Mouse (Mus musculus): ENCODE measurements at regions not wholly inside any gene's neighbourhood (a gene's known extent, or its start where the extent isn't known, plus 50 kb on each side); places are given as distances from the start of the nearest gene placed in this dataset.
A peak's percentile ranks its signal among the peaks of the same experiment; 100 is the strongest.

DNA sequence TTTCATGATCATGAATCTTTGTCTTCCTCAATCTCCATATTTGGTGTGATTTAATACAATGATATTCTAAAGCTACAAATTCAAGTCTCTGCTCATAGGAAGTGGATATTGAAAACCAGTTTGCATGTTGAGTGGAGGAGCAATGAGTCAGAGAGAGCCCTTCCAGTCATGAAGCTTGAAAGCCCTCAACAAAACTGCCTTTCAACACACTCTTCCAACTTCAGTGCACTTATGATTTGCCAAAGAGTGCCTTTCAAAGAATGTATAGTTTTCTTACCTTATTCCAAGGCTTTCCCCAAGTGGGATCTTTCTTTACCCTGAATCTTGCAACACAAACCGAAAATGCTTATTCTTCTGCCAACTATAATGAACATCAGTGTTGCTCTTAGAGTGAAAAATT is 690.6 kb downstream of the Hdgfl1 start:
- DNase-seq (ENCODE audit: low spot score), result no peak

DNA sequence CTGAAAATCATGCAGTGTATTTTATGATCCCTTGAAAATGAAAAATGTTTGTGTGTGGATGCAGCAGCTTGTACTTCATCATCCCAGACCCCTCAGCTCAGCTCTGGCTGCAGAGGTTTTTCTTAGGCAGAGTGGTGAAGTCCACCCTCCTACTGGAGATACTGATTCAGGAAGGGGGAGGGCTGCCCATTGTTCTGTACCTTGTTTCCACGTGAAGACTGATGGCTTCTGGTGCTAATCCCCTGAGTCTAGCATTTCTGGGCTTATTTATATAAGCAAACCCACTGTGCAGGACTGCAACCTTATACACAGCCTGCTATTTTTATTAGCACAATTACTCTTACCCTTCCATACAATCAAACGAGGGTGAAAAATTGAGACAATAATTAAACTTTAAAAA is 708.6 kb downstream of the Hdgfl1 start:
- no peak for DNase-seq (ENCODE audit: low spot score)

DNA sequence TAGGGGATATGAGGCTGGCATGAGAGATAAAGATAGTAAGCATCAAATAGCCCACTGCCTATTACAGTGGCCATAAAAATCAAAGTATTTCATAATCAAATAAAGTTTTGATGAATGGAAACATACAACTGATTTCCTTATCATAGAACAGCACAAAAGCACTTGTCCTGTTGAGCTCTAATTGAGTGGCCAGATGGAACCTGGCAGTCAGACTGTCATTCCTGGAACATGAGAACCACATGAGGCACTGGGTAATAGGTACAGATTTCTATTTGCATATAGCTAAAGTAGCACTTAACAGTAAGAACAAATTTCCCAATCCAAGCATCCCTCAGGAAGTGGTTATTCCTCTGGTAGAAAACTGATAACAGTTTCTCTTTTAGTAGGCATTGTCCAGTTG is 732.3 kb downstream of the Hdgfl1 start:
- no peak for DNase-seq (ENCODE audit: low spot score)

DNA sequence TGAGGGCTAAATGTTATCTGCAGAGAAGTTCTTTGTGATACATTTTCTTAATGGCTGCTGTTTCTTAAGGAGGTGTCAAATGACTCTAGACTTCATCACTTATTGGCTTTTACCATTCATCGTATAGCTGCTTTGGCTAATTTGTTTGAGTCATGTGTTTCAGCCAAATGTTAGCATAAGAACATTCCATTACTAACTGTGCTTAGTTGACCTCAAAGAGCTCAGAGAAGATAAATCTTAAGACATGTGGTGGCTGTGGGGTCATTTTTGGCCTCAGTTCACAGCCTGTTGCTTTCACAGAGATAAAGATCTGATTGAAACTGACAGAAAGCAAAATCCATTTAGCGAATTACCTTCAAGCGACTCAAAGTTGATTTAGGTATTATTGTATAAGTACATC is 743.6 kb downstream of the Hdgfl1 start:
- DNase-seq (ENCODE audit: low spot score), result no peak

DNA sequence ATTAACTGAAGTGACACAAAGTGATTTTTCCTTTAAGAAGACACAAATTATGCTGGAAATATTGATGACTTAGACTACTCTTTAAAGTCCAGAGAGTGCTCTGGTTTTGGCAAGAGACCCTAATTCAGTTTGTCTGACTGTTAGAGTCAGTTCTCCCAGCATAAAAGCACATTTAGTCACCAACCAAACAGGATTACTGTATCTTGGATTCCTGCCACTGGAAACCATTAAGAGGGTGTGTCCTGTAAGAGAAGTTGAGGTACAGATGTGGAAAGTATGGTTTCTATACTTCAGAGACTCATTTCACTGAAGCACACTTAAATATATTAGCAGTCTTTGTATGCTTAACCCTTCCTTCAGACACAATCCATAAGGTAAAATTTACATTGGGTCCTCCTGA is 745.3 kb downstream of the Hdgfl1 start:
- no peak for DNase-seq (ENCODE audit: low spot score)

DNA sequence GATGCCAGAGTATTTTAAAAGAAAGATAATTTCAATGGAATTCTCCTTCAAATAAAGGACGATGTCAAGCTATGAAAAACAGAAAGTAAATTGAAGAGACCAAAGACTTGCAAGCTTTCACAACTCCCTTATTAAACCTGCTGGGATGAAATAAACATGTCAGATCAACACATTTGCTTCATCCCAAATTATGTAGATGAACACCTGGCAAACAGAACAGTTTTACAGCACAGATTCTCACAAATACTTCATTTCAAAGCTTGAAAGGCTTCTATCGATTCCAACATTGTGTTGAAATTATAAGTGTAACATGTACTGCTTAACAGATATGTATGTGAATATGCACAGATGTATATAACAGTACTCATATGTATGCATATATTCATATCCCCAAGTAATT is 749.5 kb downstream of the Hdgfl1 start:
- DNase-seq (ENCODE audit: low spot score), result no peak

DNA sequence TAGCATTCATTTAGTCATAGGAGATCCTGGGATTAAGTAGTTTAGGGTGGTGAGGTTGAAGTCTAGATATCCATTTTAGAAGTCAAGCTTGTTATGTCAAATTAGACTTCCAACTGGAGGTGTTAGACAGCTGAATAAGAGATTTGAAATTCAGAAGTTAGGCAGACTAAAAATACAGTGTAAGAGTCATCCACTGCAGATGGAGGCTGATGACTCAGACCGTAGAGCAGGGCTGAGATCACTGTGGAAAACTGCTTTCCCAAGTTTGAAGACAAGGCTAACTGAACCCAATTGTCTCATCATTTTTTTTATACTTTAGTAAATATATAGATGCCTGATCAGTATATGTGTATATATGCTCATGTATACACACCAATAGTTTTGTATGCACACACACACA is 738.8 kb upstream of the Nrsn1 start:
- no peak for DNase-seq (ENCODE audit: low spot score)

DNA sequence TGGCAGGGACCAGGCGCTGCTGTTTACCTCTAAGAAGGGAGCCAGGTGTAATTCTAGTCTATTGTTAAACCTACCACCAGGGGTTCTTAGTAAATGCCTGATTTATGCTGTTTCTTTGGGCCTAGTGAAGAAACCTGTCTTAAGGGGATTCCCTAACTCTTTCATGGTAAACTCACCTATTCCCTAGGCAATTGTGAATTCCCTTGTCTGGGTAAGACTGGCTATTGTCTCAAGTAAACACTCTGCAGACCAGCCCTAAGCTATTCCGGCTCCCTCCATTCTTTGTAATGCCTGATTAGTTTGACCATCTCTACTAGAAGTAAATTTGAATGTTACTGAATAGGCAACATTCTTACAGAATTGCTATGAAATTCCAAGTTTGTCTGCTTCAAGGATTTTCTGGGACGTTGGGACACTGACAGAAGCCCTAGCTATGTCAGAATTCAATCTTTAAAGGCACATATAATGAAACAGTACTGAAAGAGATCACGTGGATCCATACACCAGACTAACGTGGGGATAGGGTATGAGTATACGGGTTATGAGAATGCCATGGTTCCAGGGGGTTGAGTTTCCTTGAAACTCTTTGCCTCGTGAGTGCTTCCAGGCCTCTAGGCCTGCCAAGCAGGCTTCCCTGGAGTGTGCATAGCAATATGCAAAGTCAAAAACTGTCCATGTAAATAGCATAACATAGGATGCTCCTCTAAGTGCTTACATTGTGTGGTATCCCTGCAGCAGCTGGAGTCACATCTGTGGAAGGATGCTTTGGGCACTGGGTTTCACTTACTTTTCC is 734.7 kb upstream of the Nrsn1 start:
- DNase-seq (ENCODE audit: low spot score), result no peak

DNA sequence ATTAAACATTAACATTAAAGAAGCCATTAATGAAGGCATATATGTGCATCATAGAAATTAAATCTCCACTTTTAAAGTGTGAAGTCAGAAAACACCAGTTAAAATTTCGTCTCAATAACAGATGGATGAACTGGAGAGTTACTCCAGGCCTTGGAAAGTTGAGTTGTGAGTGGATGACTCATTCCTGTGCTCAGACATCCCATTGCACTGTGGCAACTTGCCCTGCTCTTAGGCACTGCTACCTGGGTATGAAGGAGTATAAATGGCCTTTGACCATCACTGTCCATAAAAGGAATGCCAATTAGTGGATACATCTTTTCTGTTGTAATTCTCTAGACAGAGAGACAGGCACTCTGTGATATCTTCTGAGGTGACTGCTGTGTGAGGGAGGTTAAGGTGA is 723.2 kb upstream of the Nrsn1 start:
- no peak for DNase-seq (ENCODE audit: low spot score)

DNA sequence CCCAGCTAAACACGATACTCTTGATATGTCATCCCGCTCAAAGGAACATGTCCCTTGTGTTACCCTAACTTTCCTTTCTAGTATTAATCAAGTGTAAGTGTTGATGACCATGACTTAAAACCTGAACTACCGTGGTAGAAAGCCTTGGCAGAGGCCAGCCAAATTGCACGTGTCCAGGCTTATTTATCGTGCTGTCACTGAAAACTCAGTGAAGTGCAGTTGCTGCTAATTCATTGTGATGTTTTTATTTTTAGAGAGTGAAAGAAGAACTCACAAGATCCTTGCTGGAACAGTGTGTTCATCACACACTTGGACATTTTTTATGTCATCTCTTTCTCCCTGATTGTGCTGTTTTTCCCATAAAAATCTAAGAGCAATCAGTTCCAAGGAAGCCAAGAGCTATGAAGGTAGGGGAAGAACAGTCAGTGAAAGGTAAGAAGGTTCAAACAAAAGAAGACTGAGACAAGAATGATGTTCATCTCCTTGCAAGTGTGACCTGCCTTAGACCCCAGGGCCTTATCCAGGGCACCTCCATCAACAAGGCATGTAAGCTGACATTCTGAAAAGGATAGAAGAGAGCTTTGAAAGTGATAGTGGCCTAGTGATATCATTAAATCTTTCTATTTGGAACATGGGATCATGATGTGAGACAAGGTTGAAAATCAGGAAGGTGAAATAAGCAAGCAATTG is 718.9 kb upstream of the Nrsn1 start:
- DNase-seq (ENCODE audit: low spot score), result no peak

DNA sequence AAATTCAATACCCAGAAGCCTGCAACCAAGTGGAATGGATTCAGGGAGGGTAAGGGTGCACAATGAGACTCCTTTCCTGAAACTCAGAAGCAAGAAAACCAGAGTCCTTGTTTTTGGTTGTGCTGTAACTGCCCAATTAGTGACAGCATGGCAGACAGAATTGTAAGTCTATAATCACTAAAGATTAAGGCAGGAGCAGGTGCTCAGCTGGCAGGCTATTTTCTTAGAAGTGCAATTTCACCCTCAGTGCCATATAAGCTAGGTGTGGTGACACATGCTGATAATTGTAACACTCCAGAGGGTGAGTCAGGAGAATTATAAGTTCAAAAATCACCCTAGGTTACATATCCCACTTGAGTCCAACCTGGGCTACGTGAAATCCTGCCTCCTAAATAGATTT is 714.2 kb upstream of the Nrsn1 start:
- no peak for DNase-seq (ENCODE audit: low spot score)

DNA sequence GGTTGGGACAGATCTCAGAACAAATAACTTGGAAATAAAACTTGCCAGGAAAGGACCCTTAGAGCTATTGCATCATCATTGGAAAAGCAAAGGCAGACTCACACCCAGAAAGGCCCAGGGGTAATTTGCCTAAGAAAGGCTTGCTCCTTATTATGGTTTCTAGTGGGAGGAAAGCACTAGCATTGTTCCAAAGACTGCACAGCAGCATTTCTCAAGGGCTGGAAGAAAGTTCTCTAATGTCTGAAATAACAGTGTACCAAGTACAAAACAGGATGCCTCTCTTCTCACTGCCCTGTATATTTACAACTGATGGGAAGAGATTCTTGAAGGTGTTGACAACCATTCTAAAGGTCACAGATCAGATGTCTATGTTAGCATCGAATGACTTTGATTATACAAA is 713.4 kb upstream of the Nrsn1 start:
- no peak for DNase-seq (ENCODE audit: low spot score)

DNA sequence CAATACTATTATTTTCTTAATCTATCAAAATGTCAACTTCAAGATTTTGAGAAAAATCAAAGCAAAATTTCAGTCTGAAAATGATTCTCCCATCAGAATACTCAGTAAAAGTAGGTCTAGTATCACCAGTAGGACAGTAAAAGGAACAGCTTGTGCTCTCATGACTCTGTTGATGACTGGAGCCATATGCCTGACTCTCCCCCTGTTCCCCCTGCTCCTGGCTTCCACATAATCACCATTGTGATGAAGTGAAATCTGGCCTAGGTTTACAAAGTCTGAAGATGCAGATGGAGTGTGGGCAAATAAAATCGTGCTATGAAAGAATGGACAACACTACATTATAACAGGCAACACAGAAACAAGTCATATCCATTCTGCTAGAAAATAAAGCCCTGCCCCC is 708.3 kb upstream of the Nrsn1 start:
- DNase-seq (ENCODE audit: low spot score), result no peak

DNA sequence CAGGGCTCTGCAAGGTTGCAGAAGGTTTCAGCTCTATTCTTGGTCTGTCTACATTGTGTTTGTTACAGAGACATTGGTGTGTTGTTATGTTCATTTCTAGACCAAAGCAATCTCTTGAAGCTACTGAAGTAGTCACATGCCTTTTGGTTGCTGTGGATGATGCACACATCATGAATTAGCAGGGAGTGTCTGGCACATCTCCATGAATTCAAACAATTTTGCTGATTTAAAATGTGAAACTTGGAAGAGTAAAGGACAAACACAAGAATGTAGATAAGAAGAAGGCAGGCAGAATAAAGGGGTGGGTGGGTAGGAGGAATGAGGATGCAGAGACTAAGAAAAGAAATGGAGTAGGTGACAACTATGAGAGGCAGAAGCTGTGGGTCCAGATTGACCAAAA is 688.3 kb upstream of the Nrsn1 start:
- DNase-seq (ENCODE audit: low spot score), result no peak

DNA sequence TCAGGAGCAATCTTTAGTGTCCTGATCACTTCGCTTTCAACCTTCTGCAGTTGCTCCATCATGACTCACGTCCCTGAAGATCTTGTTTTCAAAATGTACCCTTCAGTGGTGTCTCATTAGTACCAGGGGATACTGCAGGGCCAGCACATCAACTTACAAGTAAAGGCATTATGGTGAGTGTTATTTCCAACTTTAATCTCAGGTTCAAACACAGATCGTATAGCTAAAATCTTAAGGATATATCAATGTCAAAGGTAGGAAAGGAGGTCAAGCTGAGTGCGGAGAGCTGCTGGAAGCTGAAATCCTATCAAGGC is 687.8 kb upstream of the Nrsn1 start:
- no peak for DNase-seq (ENCODE audit: low spot score)

DNA sequence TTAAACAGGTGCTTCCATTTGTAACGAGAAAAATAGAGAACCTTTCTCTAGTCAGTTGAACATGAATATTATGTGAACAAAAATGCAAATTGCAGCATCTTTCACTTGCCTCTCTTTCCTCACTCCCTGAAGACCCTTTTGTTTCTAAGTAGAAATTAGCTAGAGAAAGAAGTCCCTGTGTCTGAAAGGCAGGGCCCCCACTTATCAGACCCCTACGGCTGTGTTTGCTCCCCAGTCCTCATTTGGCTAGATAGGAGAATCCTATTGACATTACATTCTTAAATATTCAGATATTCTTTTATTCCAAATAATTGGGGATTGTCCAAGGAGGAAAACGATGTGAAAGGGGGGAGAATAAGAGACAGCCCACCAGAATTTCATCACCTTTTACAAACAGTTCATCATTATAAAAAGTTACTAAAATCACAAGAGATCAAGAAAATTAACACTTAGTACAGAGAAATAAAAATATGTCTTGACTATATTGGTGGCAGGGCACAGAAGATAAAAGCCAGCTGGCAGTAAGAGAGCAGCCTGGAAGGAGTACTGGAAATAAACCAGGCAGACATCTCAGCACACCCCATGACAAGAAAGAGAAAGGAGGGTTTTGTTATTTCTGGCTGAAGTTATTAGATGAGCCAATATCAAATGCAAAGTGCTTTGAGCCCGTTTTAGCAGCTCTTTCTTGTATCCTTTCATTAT is 687.3 kb upstream of the Nrsn1 start:
- DNase-seq (ENCODE audit: low spot score), result no peak

DNA sequence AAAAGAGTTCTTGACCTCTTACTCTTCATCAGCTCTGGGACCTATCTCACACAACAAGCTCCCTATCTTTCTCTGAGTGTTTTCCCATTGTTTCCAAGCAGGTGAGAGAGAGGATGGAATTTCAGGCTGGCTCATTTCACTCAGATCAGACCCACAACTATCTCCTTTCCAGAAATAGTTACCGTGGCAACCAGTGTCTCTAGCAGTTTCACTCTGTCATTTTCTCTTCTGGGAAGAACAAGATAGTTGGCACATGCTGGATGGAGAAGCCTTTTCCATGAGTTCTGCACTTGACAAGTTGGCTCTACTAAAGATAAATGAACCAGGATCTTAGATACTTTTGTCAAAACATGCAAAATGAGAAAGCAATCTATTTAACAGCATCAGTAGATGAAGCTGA is 667.3 kb upstream of the Nrsn1 start:
- DNase-seq (ENCODE audit: low spot score), result no peak

DNA sequence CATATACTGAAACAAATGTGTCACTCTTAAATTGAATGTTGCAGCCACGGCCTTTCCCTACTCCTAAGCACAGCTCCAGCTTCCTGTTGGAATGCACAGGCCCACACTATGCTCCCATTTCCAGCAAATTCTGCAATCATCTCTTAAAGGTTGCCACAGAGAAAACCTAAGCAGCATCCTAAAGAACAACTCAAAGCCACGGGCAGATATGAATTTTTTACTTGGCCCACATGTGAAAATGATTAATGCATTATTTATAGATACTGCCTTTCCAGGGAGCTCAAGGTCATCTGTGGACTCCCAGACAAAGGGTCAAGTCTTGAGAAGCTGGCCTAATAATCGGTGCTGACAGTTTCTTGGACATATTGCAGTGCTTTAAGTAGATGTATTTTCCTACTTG is 663.5 kb upstream of the Nrsn1 start:
- peak; percentile 4 for DNase-seq (ENCODE audit: low spot score)

DNA sequence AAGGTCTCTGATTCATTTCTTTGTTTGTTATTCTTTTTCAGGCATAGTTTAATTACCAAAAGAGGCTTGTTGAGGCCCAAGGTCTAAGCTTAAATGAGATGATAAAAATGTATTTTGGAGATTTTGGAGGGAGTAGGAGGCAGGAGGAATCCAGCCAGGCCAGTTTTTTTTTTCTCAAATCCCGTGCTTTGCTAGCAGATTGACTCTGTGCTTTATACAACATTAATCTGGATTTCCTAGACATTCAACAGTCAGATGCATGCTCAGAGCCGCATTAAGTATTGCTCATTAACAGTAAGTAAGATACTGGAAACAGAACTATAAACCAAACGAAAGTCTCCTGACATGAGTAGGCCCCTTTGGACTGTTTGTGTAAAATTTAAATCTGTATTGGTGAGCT is 662.9 kb upstream of the Nrsn1 start:
- no peak for DNase-seq (ENCODE audit: low spot score)

DNA sequence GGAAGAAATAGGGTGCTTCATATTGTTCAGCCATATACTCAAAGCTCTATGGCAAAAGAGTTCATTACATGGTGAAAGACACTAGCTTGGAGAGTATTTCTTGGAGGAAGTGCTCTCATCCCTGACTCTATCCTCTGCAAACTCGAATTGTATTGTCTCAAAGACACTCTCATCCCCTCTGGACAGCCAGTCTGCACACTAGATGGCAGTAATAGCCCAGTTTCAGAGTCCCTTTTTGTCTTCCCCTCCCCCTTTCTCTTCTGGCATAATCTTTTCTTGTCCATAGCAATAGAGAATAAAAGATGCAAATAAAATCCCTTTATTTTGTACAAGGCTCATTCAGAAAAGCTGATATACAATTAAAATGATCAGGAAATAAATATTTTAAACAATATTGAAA is 662.5 kb upstream of the Nrsn1 start:
- DNase-seq (ENCODE audit: low spot score), result peak; percentile 59

DNA sequence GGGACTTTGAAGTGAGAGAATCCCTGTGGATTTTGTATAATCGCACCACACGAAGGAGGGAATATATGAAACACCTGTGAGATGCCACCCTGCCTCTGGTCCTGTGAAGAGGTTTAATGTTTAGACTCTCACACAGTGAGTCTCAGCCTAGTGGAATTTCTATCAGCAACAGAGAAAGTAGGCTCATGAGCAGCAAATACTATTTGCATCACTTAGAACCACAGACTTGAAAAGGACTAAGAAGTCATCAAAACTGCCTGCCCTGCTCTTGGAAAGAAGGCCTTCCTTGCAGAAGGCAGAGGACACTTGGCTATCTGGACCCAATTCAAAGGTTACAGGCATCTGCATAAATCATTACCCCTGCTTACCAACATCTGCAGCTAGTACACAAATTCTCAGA is 662.1 kb upstream of the Nrsn1 start:
- DNase-seq (ENCODE audit: low spot score), result no peak

DNA sequence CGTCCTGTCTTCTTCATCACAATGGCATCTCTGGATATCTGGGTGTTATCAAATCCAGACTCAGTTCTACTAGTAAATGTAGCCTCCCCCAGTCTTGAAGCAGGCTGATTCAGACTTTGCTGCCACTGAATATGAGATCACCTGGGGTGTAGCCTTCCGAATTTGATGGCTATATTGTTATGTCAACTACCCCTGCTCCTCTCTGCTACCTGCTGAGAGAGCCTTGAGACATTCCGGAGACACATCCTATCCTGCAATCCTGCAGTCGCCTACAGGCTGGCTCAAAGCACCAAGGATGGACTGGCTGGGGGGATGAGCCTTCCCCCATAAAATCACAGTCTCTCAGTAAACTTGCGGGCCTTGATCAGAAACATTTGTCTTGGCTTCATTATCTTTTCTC is 655.4 kb upstream of the Nrsn1 start:
- DNase-seq (ENCODE audit: low spot score), result no peak

DNA sequence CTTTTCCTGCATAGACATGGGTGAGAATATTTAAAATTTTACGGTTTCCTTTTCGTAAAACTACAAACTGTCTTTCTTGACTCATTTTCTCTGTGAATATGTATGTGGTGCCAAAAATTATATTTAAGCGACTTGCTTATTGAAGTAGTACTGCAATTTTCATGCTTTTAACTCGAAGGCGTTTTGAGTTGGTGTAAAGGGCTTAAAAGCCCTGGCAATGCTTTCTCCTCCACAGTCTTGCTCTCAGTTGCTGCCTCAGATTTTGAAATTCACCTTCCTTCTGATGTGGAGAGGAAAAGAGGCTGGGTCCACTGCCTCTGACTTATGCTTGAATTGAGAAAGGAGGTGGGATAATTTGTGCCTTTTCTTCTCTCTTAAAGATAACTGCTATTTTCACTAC is 629.6 kb upstream of the Nrsn1 start:
- DNase-seq (ENCODE audit: low spot score), result no peak

DNA sequence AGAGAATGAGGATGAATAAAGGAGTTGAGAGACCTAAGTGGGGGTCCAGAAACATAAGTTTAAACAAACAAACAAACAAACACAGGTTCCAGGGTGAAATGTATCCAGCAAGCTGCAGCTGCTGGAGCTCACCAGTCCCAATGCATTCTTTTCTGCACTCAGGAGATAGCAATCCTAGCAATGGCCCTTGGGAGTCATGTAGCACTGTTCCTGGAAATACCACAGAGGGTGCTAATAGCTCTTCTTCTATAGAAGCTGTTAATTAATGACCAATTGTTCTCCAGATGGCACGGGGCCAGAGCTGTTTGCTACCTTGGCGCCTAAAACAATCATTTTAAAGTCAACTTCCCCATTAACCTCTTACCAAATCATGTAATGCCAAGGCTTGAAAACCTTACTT is 622.8 kb upstream of the Nrsn1 start:
- no peak for DNase-seq (ENCODE audit: low spot score)

All from yolk sac, embryonic 10.5 days (tissue).